Mouse (Mus musculus) liver, embryonic 14.5 days (tissue): Measurements from ENCODE around the gene Smoc1.
A peak's percentile ranks its signal among the peaks of the same experiment; 100 is the strongest.

Source experiments
- CTCF ChIP-seq: IDR thresholded peaks from 2 replicates; pipeline ENCODE4 v1.5.1; 2016; ENCODE audit warnings: antibody characterized with exemption, low read depth, control low read depth
- EP300 ChIP-seq: IDR thresholded peaks from 2 replicates; pipeline ENCODE4 v1.6.1; 2016; ENCODE audit warnings: antibody characterized with exemption, low read depth

DNA sequence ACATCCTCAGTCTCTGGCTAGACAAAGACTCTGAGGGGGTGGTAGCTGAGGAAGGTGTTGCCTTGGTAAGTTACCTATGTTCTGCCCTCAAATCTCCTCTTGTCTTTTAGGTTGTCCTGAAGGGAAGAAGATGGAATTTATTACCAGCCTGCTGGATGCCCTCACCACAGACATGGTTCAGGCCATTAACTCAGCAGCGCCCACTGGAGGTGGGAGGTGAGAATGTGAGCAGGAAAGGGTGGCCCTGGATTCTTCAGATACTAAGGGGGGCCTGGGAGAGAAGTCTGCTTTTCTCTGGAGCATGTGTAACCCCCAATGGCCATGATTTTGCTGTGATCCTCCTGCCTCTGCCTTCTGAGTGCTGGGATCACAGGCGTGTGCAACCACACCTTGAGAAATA is 143.5 kb downstream of the Smoc1 start:
- TF ChIP-seq EP300 (no peak), CTCF (peak; percentile 50)
